Mouse (Mus musculus) olfactory bulb, adult 2 months (tissue): ENCODE measurements around the gene Atp1a4. TPM values are rescaled to one million over a fixed set of nuclear protein-coding genes. Genes with fewer than 3 reads are reported as not detected.

Experiments used
- H3K27ac ChIP-seq: fragments of 200-500 bp; 2 replicates; pipeline ENCODE4 v1.5.1; 2012; ENCODE audit warnings: low read depth, low read length; ENCODE audit not compliant: insufficient read depth
- H3K4me1 ChIP-seq: fragments of 200-500 bp; 2 replicates; pipeline ENCODE4 v1.6.1; 2012; ENCODE audit warnings: low read length; ENCODE audit not compliant: control insufficient read depth, insufficient read depth
- H3K4me3 ChIP-seq: fragments of 200-500 bp; 2 replicates; pipeline ENCODE4 v1.5.1; 2012; ENCODE audit warnings: mild to moderate bottlenecking, low read depth, low read length, moderate library complexity; ENCODE audit not compliant: insufficient read depth
- CTCF ChIP-seq: fragments of 200-500 bp; IDR thresholded peaks from 2 replicates; pipeline ENCODE4 v1.5.1; 2012; ENCODE audit warnings: low read depth, mild to moderate bottlenecking, low read length, moderate library complexity; ENCODE audit not compliant: insufficient read depth
- POLR2A ChIP-seq: fragments of 200-500 bp; IDR thresholded peaks from 2 replicates; pipeline ENCODE4 v1.6.1; 2012; ENCODE audit warnings: mild to moderate bottlenecking, low read depth, low read length, moderate library complexity; ENCODE audit not compliant: insufficient read depth
- WGBS: fragments of 180-500 bp; shearing (Covaris S2); methylation state at CpG from one replicate; pipeline ENCODE4 v1.1.7; 2018; 5-methylcytosine and 5-hydroxymethylcytosine counted together
- polyA plus RNA-seq: library from polyadenylated mRNA; stranded (reverse); fragments of >200 nt; gene quantifications from 2 replicates; pipeline ENCODE4 v1.2.4, GENCODE M21; 2012; ENCODE audit warnings: low replicate concordance; ENCODE audit not compliant: missing spikeins, insufficient read depth, insufficient read length

The Atp1a4 gene
- polyA plus RNA-seq, 1 experiment: not detected

- no peak overlapping the region for H3K4me3 ChIP-seq
- 52% methylated on average over 6 of the region's 6 CpGs for WGBS
- no peak overlapping the region for H3K27ac ChIP-seq
- 0 out of 2 replicates have a peak, but pooled peaks cover 2% of the 10 kb centered on the region for H3K4me1 ChIP-seq
- TF ChIP-seq POLR2A: no peak
- no peak for TF ChIP-seq CTCF
These were observed 17.1 kb downstream of the Atp1a4 start for GRCm38 (mm10) chr1:172240945-172241708.

- TF ChIP-seq CTCF (no peak), POLR2A (no peak)
- 95% methylated on average over 1 of the region's 1 CpGs for WGBS
These were observed 29.0 kb downstream of the Atp1a4 start for GRCm38 (mm10) chr1:172229215-172229614.

GRCm38 (mm10) chr1:172228209-172228608 is 30.0 kb downstream of the Atp1a4 start:
- no peaks in the 10 kb centered on the region for H3K4me1 ChIP-seq
- WGBS: 71% methylated on average over 2 of the region's 2 CpGs
- no peak overlapping the region for H3K27ac ChIP-seq
- TF ChIP-seq CTCF (no peak), POLR2A (no peak)
- H3K4me3 ChIP-seq: no peak overlapping the region

More at GRCm38 (mm10) chr1:172229215-172229614, 29.0 kb downstream of the Atp1a4 start:
- no peak overlapping the region for H3K4me3 ChIP-seq
- no peaks in the 10 kb centered on the region for H3K4me1 ChIP-seq
- no peak overlapping the region for H3K27ac ChIP-seq

GRCm38 (mm10) chr1:172221297-172222063 is 36.7 kb downstream of the Atp1a4 start:
- TF ChIP-seq POLR2A (no peak), CTCF (no peak)
- H3K27ac ChIP-seq: no peak overlapping the region
- 77% methylated on average over 11 of the region's 11 CpGs for WGBS
- H3K4me1 ChIP-seq: peaks cover 9% of the 10 kb centered on the region
- H3K4me3 ChIP-seq: no peak overlapping the region

- WGBS: 52% methylated on average over 10 of the region's 10 CpGs
- H3K4me1 ChIP-seq: peaks cover 9% of the 10 kb centered on the region
- H3K4me3 ChIP-seq: no peak overlapping the region
- TF ChIP-seq CTCF (no peak), POLR2A (no peak)
- no peak overlapping the region for H3K27ac ChIP-seq
These were observed 37.8 kb downstream of the Atp1a4 start for GRCm38 (mm10) chr1:172220414-172220813.

- WGBS: 84% methylated on average over 19 of the region's 19 CpGs
- no peak within 1 kb of the TSS for H3K27ac ChIP-seq
- H3K4me3 ChIP-seq: no peak within 1 kb of the TSS
- TF ChIP-seq CTCF (no peak), POLR2A (no peak)
- H3K4me1 ChIP-seq: peaks cover 11% of the 10 kb centered on the region
These were observed 38.5 kb downstream of the Atp1a4 start, which contains the start of gene Casq1 for GRCm38 (mm10) chr1:172219451-172220406. TSS of gene Casq1 (minus strand) at chr1:172219868.

GRCm38 (mm10) chr1:172218164-172218910 is 39.9 kb downstream of the Atp1a4 start:
- TF ChIP-seq POLR2A (no peak), CTCF (no peak)
- WGBS: 74% methylated on average over 15 of the region's 15 CpGs
- Histone ChIP-seq H3K27ac (no peak overlapping the region), H3K4me1 (peaks cover 19% of the 10 kb centered on the region), H3K4me3 (no peak overlapping the region)

- TF ChIP-seq CTCF (peak; percentile 91), POLR2A (no peak)
- WGBS: under 1% methylated on average over 5 of the region's 5 CpGs
- H3K4me1 ChIP-seq: peaks cover 19% of the 10 kb centered on the region
- no peak overlapping the region for H3K27ac ChIP-seq
- H3K4me3 ChIP-seq: peak overlapping the region; percentile 20; the same call in 1 of the 2 replicates
These were observed 41.1 kb downstream of the Atp1a4 start for GRCm38 (mm10) chr1:172217148-172217547.

GRCm38 (mm10) chr1:172214748-172215147 is 43.5 kb downstream of the Atp1a4 start:
- no peak for TF ChIP-seq POLR2A
- TF ChIP-seq CTCF: no peak
- H3K27ac ChIP-seq: no peak overlapping the region
- H3K4me3 ChIP-seq: no peak overlapping the region
- peaks cover 15% of the 10 kb centered on the region for H3K4me1 ChIP-seq
- 45% methylated on average over 3 of the region's 3 CpGs for WGBS
